Mouse (Mus musculus) right cerebral cortex, adult 2 months (tissue): ENCODE data around the gene Slc2a13.

Experiments
- DNase-seq, 2 experiments: peaks; one replicate each; pipeline ENCODE4 v3.0.0; 2021 to 2022; ENCODE audit warnings: low spot score in 2 of 2

Gene Slc2a13

GRCm38 (mm10) chr15:91275961-91276360 is 297.1 kb downstream of the Slc2a13 start:
- DNase-seq, result no peak

- no peak for DNase-seq
These were observed 304.5 kb downstream of the Slc2a13 start for GRCm38 (mm10) chr15:91268532-91268931.

GRCm38 (mm10) chr15:91263926-91264325 is 309.1 kb downstream of the Slc2a13 start:
- DNase-seq, result no peak

- no peak for DNase-seq
These were observed 312.5 kb downstream of the Slc2a13 start for GRCm38 (mm10) chr15:91260578-91260977.

- no peak for DNase-seq
These were observed 315.9 kb downstream of the Slc2a13 start for GRCm38 (mm10) chr15:91257140-91257539.

GRCm38 (mm10) chr15:91255308-91255707 is 317.8 kb downstream of the Slc2a13 start:
- DNase-seq, result no peak

GRCm38 (mm10) chr15:91252956-91253355 is 320.1 kb downstream of the Slc2a13 start:
- no peak for DNase-seq

GRCm38 (mm10) chr15:91251544-91252408 is 321.3 kb downstream of the Slc2a13 start:
- no peak for DNase-seq

- peak in 1 of 2 experiments; percentile 13 for DNase-seq
These were observed 322.2 kb downstream of the Slc2a13 start for GRCm38 (mm10) chr15:91250815-91251214.

GRCm38 (mm10) chr15:91240683-91241335 is 332.3 kb downstream of the Slc2a13 start:
- DNase-seq, result no peak

- DNase-seq, result no peak
These were observed 335.8 kb downstream of the Slc2a13 start for GRCm38 (mm10) chr15:91237294-91237693.
